Mouse (Mus musculus): ENCODE measurements around the gene Sema3c. TPM values are rescaled to one million over a fixed set of nuclear protein-coding genes. Genes with fewer than 3 reads are reported as not detected.

Sema3c gene
- polyA plus RNA-seq, 1 experiment from 2014 or later: 9.1 TPM

- no peak overlapping the region for H3K27ac ChIP-seq
- 76% methylated on average over 4 of the region's 4 CpGs for WGBS
- no peaks in the 10 kb centered on the region for H3K4me1 ChIP-seq (replicated peaks)
- H3K4me2 ChIP-seq: no peak overlapping the region
- H3K9ac ChIP-seq: no peak overlapping the region
- ATAC-seq (replicated peaks; ENCODE audit: insufficient number of reproducible peaks, insufficient read depth, low FRiP score, low read depth): no peak
- no peaks in the 10 kb centered on the region for H3K36me3 ChIP-seq
- no peaks in the 10 kb centered on the region for H3K9me3 ChIP-seq (replicated peaks)
- H3K4me3 ChIP-seq: no peak overlapping the region
- H3K27me3 ChIP-seq: no peaks in the 10 kb centered on the region
These were observed 145.9 kb downstream of the Sema3c start for GRCm38 (mm10) chr5:17720011-17720410.

- no peak overlapping the region for H3K4me2 ChIP-seq
- no peak overlapping the region for H3K9ac ChIP-seq
- WGBS: 48% methylated on average over 2 of the region's 2 CpGs
- ATAC-seq (replicated peaks; ENCODE audit: insufficient number of reproducible peaks, insufficient read depth, low FRiP score, low read depth): no peak
- H3K4me3 ChIP-seq: no peak overlapping the region
- H3K27me3 ChIP-seq: no peaks in the 10 kb centered on the region
- no peak overlapping the region for H3K27ac ChIP-seq
- H3K36me3 ChIP-seq: peaks cover 8% of the 10 kb centered on the region
- H3K4me1 ChIP-seq (replicated peaks): no peaks in the 10 kb centered on the region
- H3K9me3 ChIP-seq (replicated peaks): no peaks in the 10 kb centered on the region
These were observed 149.9 kb downstream of the Sema3c start for GRCm38 (mm10) chr5:17724031-17724430.

- 76% methylated on average over 5 of the region's 5 CpGs for WGBS
- Histone ChIP-seq H3K4me3 (no peak overlapping the region), H3K4me1 (replicated peaks) (no peaks in the 10 kb centered on the region), H3K27me3 (no peaks in the 10 kb centered on the region), H3K27ac (no peak overlapping the region), H3K9me3 (replicated peaks) (no peaks in the 10 kb centered on the region), H3K9ac (no peak overlapping the region), H3K36me3 (peaks cover 8% of the 10 kb centered on the region), H3K4me2 (no peak overlapping the region)
- ATAC-seq (replicated peaks; ENCODE audit: insufficient number of reproducible peaks, insufficient read depth, low FRiP score, low read depth): no peak
These were observed 154.0 kb downstream of the Sema3c start for GRCm38 (mm10) chr5:17728047-17728446.

- H3K4me1 ChIP-seq (replicated peaks): no peaks in the 10 kb centered on the region
- 44% methylated on average over 3 of the region's 3 CpGs for WGBS
- H3K36me3 ChIP-seq: no peaks in the 10 kb centered on the region
- no peaks in the 10 kb centered on the region for H3K9me3 ChIP-seq (replicated peaks)
- no peak for ATAC-seq (replicated peaks; ENCODE audit: insufficient number of reproducible peaks, insufficient read depth, low FRiP score, low read depth)
- H3K27ac ChIP-seq: no peak overlapping the region
- no peak overlapping the region for H3K4me2 ChIP-seq
- H3K27me3 ChIP-seq: no peaks in the 10 kb centered on the region
- H3K4me3 ChIP-seq: no peak overlapping the region
- H3K9ac ChIP-seq: no peak overlapping the region
These were observed 165.7 kb downstream of the Sema3c start for GRCm38 (mm10) chr5:17739805-17740204.

- no peak overlapping the region for H3K9ac ChIP-seq
- H3K9me3 ChIP-seq (replicated peaks): no peaks in the 10 kb centered on the region
- ATAC-seq (replicated peaks; ENCODE audit: insufficient number of reproducible peaks, insufficient read depth, low FRiP score, low read depth): no peak
- H3K27me3 ChIP-seq: no peaks in the 10 kb centered on the region
- no peak overlapping the region for H3K27ac ChIP-seq
- H3K4me3 ChIP-seq: no peak overlapping the region
- no peak overlapping the region for H3K4me2 ChIP-seq
- no peaks in the 10 kb centered on the region for H3K4me1 ChIP-seq (replicated peaks)
- no peaks in the 10 kb centered on the region for H3K36me3 ChIP-seq
These were observed 172.4 kb downstream of the Sema3c start for GRCm38 (mm10) chr5:17746520-17746919.

- Histone ChIP-seq H3K36me3 (no peaks in the 10 kb centered on the region), H3K4me3 (no peak overlapping the region), H3K4me2 (no peak overlapping the region), H3K4me1 (replicated peaks) (no peaks in the 10 kb centered on the region), H3K27me3 (no peaks in the 10 kb centered on the region), H3K27ac (no peak overlapping the region), H3K9me3 (replicated peaks) (no peaks in the 10 kb centered on the region), H3K9ac (no peak overlapping the region)
- no peak for ATAC-seq (replicated peaks; ENCODE audit: insufficient number of reproducible peaks, insufficient read depth, low FRiP score, low read depth)
- WGBS: 41% methylated on average over 5 of the region's 5 CpGs
These were observed 173.1 kb downstream of the Sema3c start for GRCm38 (mm10) chr5:17747143-17747542.

GRCm38 (mm10) chr5:17748293-17748692 lies 174.2 kb downstream of the Sema3c start:
- no peaks in the 10 kb centered on the region for H3K27me3 ChIP-seq
- H3K4me2 ChIP-seq: no peak overlapping the region
- no peak overlapping the region for H3K4me3 ChIP-seq
- H3K9ac ChIP-seq: no peak overlapping the region
- no peak for ATAC-seq (replicated peaks; ENCODE audit: insufficient number of reproducible peaks, insufficient read depth, low FRiP score, low read depth)
- no peak overlapping the region for H3K27ac ChIP-seq
- no peaks in the 10 kb centered on the region for H3K36me3 ChIP-seq
- no peaks in the 10 kb centered on the region for H3K9me3 ChIP-seq (replicated peaks)
- H3K4me1 ChIP-seq (replicated peaks): no peaks in the 10 kb centered on the region
- 67% methylated on average over 3 of the region's 3 CpGs for WGBS

GRCm38 (mm10) chr5:17753471-17754005 lies 179.5 kb downstream of the Sema3c start:
- Histone ChIP-seq H3K27me3 (no peaks in the 10 kb centered on the region), H3K4me2 (no peak overlapping the region), H3K27ac (no peak overlapping the region), H3K4me3 (no peak overlapping the region), H3K9me3 (replicated peaks) (no peaks in the 10 kb centered on the region), H3K4me1 (replicated peaks) (no peaks in the 10 kb centered on the region), H3K36me3 (no peaks in the 10 kb centered on the region), H3K9ac (no peak overlapping the region)
- 79% methylated on average over 7 of the region's 7 CpGs for WGBS
- ATAC-seq (replicated peaks; ENCODE audit: insufficient number of reproducible peaks, insufficient read depth, low FRiP score, low read depth): no peak

GRCm38 (mm10) chr5:17766006-17766677 lies 192.1 kb downstream of the Sema3c start:
- Histone ChIP-seq H3K4me1 (replicated peaks) (no peaks in the 10 kb centered on the region), H3K27me3 (no peaks in the 10 kb centered on the region), H3K9me3 (replicated peaks) (no peaks in the 10 kb centered on the region), H3K36me3 (no peaks in the 10 kb centered on the region), H3K4me2 (no peak overlapping the region), H3K9ac (no peak overlapping the region), H3K27ac (no peak overlapping the region), H3K4me3 (no peak overlapping the region)
- no peak for ATAC-seq (replicated peaks; ENCODE audit: insufficient number of reproducible peaks, insufficient read depth, low FRiP score, low read depth)
- WGBS: 61% methylated on average over 4 of the region's 4 CpGs

GRCm38 (mm10) chr5:17770328-17770727 lies 196.2 kb downstream of the Sema3c start:
- H3K9ac ChIP-seq: no peak overlapping the region
- no peaks in the 10 kb centered on the region for H3K36me3 ChIP-seq
- H3K9me3 ChIP-seq (replicated peaks): no peaks in the 10 kb centered on the region
- H3K4me2 ChIP-seq: no peak overlapping the region
- WGBS: 70% methylated on average over 2 of the region's 2 CpGs
- no peak overlapping the region for H3K4me3 ChIP-seq
- H3K27me3 ChIP-seq: no peaks in the 10 kb centered on the region
- ATAC-seq (replicated peaks; ENCODE audit: insufficient number of reproducible peaks, insufficient read depth, low FRiP score, low read depth): no peak
- no peaks in the 10 kb centered on the region for H3K4me1 ChIP-seq (replicated peaks)
- no peak overlapping the region for H3K27ac ChIP-seq

- H3K4me2 ChIP-seq: no peak overlapping the region
- peaks cover 3% of the 10 kb centered on the region; the same call in 1 of the 2 replicates for H3K36me3 ChIP-seq
- ATAC-seq (replicated peaks; ENCODE audit: insufficient number of reproducible peaks, insufficient read depth, low FRiP score, low read depth): 0 out of 2 replicates have a peak, but pooled peaks have one; percentile 22
- H3K9ac ChIP-seq: no peak overlapping the region
- no peak overlapping the region for H3K27ac ChIP-seq
- no peaks in the 10 kb centered on the region for H3K9me3 ChIP-seq (replicated peaks)
- no peaks in the 10 kb centered on the region for H3K4me1 ChIP-seq (replicated peaks)
- H3K27me3 ChIP-seq: no peaks in the 10 kb centered on the region
- no peak overlapping the region for H3K4me3 ChIP-seq
- 91% methylated on average over 6 of the region's 6 CpGs for WGBS
These were observed 202.5 kb downstream of the Sema3c start for GRCm38 (mm10) chr5:17776571-17776970.
